Mouse (Mus musculus) limb, embryonic 14.5 days (tissue): ENCODE results near the gene Nudt8. TPM values are rescaled to one million over a fixed set of nuclear protein-coding genes. Genes with fewer than 3 reads are reported as not detected.

Experiments used
- ATAC-seq: fragments of 200-750 bp; cut with Nextera tagmentation; 2 replicates; pipeline ENCODE4 v1.8.0; 2017; ENCODE audit warnings: low read depth, moderate number of reproducible peaks, moderate TSS enrichment; ENCODE audit not compliant: low FRiP score
- DNase-seq: peaks from one replicate; pipeline ENCODE4 v3.0.0-alpha.2; 2015; ENCODE audit warnings: low spot score
- H3K27ac ChIP-seq: fragments of 300-500 bp; sonication (generic); replicated peaks from 2 replicates; pipeline ENCODE4 v1.5.1; 2014; ENCODE audit warnings: low read depth, mild to moderate bottlenecking, low read length, moderate library complexity, mixed read lengths
- H3K27me3 ChIP-seq: fragments of 300-500 bp; sonication (generic); 2 replicates; pipeline ENCODE4 v1.6.1; 2014; ENCODE audit warnings: low read length, mixed read lengths; ENCODE audit not compliant: control insufficient read depth, insufficient read depth
- H3K36me3 ChIP-seq: fragments of 300-500 bp; sonication (generic); 2 replicates; pipeline ENCODE4 v1.6.1; 2014; ENCODE audit warnings: mild to moderate bottlenecking, low read length, moderate library complexity, mixed read lengths; ENCODE audit not compliant: control insufficient read depth, insufficient read depth
- H3K4me1 ChIP-seq: fragments of 300-500 bp; sonication (generic); 2 replicates; pipeline ENCODE4 v1.6.1; 2014; ENCODE audit warnings: antibody characterized with exemption, low read length, mixed read lengths; ENCODE audit not compliant: control insufficient read depth, insufficient read depth
- H3K4me2 ChIP-seq: fragments of 300-500 bp; sonication (generic); replicated peaks from 2 replicates; pipeline ENCODE4 v1.6.1; 2014; ENCODE audit warnings: low read depth, mild to moderate bottlenecking, low read length, moderate library complexity; ENCODE audit not compliant: severe bottlenecking
- H3K4me3 ChIP-seq: fragments of 300-500 bp; sonication (generic); replicated peaks from 2 replicates; pipeline ENCODE4 v1.5.1; 2014; ENCODE audit warnings: low read length
- H3K9ac ChIP-seq: fragments of 300-500 bp; sonication (generic); 2 replicates; pipeline ENCODE4 v1.6.1; 2014; ENCODE audit warnings: mild to moderate bottlenecking, low read depth, low read length, moderate library complexity; ENCODE audit not compliant: severe bottlenecking
- H3K9me3 ChIP-seq: fragments of 300-500 bp; sonication (generic); 2 replicates; pipeline ENCODE4 v1.6.1; 2016; ENCODE audit warnings: low read length; ENCODE audit not compliant: control insufficient read depth
- POLR2A ChIP-seq: fragments of 200-500 bp; IDR thresholded peaks from 2 replicates; pipeline ENCODE4 v1.8.0; 2012; ENCODE audit warnings: inconsistent platforms, mild to moderate bottlenecking, moderate library complexity, borderline replicate concordance; ENCODE audit not compliant: insufficient read depth, insufficient read length; ENCODE audit errors: extremely low read depth
- WGBS: fragments of 180-500 bp; shearing (Covaris S2); extraction: QIAGEN DNeasy Blood & Tissue Kit; methylation state at CpG from one replicate; pipeline ENCODE4 v1.1.7; 2014; 5-methylcytosine and 5-hydroxymethylcytosine counted together
- polyA plus RNA-seq, 2 experiments: library from polyadenylated mRNA; depleted of rRNA in 1 of 2; stranded (reverse) in 1 of 2; unstranded in 1 of 2; fragments of >200 nt; fragmentation: Nextera tagmentation in 1 of 2; extraction: Ambion mirVana in 1 of 2; gene quantifications; 2 replicates each; pipeline versions ENCODE4 v1.2.1 to v1.2.3; 2012 to 2014

The Nudt8 gene
- polyA plus RNA-seq, 2 experiments, result 18.3 to 38.9 TPM

DNA sequence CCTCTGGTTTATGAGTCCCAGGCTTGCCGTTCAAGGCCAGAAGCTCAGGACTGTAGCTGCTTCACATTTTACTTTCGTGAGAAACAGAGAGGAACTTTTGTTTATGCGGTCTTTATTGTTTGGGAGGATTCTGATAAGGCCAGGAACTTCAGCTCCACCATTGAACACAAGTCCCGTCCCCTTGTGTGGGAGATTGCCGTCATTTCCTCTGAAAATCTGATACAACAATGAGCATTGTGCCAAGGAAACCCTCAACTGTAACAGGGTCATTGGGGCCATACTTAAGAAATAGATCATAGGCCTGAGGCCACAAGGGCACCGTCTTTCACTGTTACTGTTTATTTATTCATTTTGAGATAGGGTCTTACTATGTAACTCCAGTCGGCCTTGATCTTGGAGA, 22.8 kb downstream of the Nudt8 start:
- DNase-seq, result no peak
- H3K4me2 ChIP-seq, result no peak overlapping the region
- no peak overlapping the region for H3K27ac ChIP-seq
- no peak overlapping the region for H3K9ac ChIP-seq
- no peaks in the 10 kb centered on the region for H3K36me3 ChIP-seq
- 70% methylated on average over 7 of the region's 7 CpGs for WGBS
- H3K9me3 ChIP-seq, result no peaks in the 10 kb centered on the region
- 0 out of 2 replicates have a peak, but pooled peaks cover 2% of the 10 kb centered on the region for H3K4me1 ChIP-seq
- TF ChIP-seq POLR2A, result no peak
- no peak for ATAC-seq
- H3K27me3 ChIP-seq, result no peaks in the 10 kb centered on the region
- no peak overlapping the region for H3K4me3 ChIP-seq

GRCm38 (mm10) chr19:4027576-4027975, 27.2 kb downstream of the Nudt8 start:
- no peaks in the 10 kb centered on the region for H3K9me3 ChIP-seq
- H3K27ac ChIP-seq, result no peak overlapping the region
- H3K36me3 ChIP-seq, result no peaks in the 10 kb centered on the region
- DNase-seq (no peak), ATAC-seq (no peak)
- H3K27me3 ChIP-seq, result no peaks in the 10 kb centered on the region
- no peak overlapping the region for H3K9ac ChIP-seq
- no peaks in the 10 kb centered on the region for H3K4me1 ChIP-seq
- no peak overlapping the region for H3K4me3 ChIP-seq
- H3K4me2 ChIP-seq, result no peak overlapping the region
- no peak for TF ChIP-seq POLR2A

- TF ChIP-seq POLR2A, result no peak
- no peak for ATAC-seq
- H3K27me3 ChIP-seq, result no peaks in the 10 kb centered on the region
Measured at GRCm38 (mm10) chr19:4032668-4033067, 32.3 kb downstream of the Nudt8 start.

GRCm38 (mm10) chr19:4033298-4033697, 32.9 kb downstream of the Nudt8 start:
- Histone ChIP-seq H3K36me3 (no peaks in the 10 kb centered on the region), H3K4me1 (no peaks in the 10 kb centered on the region; the same call in 1 of the 2 replicates), H3K27ac (no peak overlapping the region), H3K9ac (no peak overlapping the region), H3K4me2 (no peak overlapping the region), H3K9me3 (no peaks in the 10 kb centered on the region), H3K4me3 (no peak overlapping the region), H3K27me3 (no peaks in the 10 kb centered on the region)
- TF ChIP-seq POLR2A, result no peak
- ATAC-seq (no peak), DNase-seq (no peak)
- 79% methylated on average over 3 of the region's 3 CpGs for WGBS

More at GRCm38 (mm10) chr19:4032668-4033067, 32.3 kb downstream of the Nudt8 start:
- Histone ChIP-seq H3K4me1 (no peaks in the 10 kb centered on the region), H3K27ac (no peak overlapping the region), H3K36me3 (no peaks in the 10 kb centered on the region), H3K9me3 (no peaks in the 10 kb centered on the region), H3K4me3 (no peak overlapping the region), H3K4me2 (no peak overlapping the region), H3K9ac (no peak overlapping the region)
- 70% methylated on average over 7 of the region's 7 CpGs for WGBS
- no peak for DNase-seq

DNA sequence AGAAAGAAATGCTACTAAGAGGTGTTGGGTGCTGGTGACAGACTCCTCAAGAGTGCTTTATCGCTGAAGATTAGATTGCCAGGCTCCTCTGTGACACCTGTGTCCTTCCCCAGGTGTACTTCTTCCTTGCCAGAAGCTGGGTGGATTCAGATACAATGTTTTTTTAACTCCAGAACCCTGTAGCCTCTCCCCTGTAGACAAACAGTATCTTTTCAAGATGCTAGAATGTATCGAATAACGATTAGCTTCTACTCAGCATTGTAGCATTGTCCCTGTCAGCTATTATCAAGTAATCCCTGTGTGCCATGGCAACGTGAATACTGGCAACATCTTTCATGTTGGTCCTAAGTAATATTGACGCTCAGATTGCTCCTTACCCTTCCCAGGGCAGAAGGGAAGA, 33.4 kb downstream of the Nudt8 start:
- H3K27me3 ChIP-seq, result no peaks in the 10 kb centered on the region
- H3K9ac ChIP-seq, result no peak overlapping the region
- no peak for TF ChIP-seq POLR2A
- no peak overlapping the region for H3K4me3 ChIP-seq
- H3K4me2 ChIP-seq, result no peak overlapping the region
- no peaks in the 10 kb centered on the region; the same call in 1 of the 2 replicates for H3K4me1 ChIP-seq
- H3K9me3 ChIP-seq, result no peaks in the 10 kb centered on the region
- DNase-seq (no peak), ATAC-seq (no peak)
- 68% methylated on average over 5 of the region's 5 CpGs for WGBS
- no peak overlapping the region for H3K27ac ChIP-seq
- H3K36me3 ChIP-seq, result no peaks in the 10 kb centered on the region
